Mouse (Mus musculus) MEL (cell line): ENCODE data around the gene Pdlim5. TPM values are rescaled to one million over a fixed set of nuclear protein-coding genes. Genes with fewer than 3 reads are reported as not detected.

ENCODE experiments used
- DNase-seq: peaks from one replicate; pipeline ENCODE4 v3.0.0; 2011; ENCODE audit warnings: low read depth, low spot score
- H3K27ac ChIP-seq: 2 replicates; pipeline ENCODE4 v1.5.1; 2012; ENCODE audit warnings: low read depth, mild to moderate bottlenecking, control low read depth, low read length, moderate library complexity; ENCODE audit not compliant: control insufficient read depth
- H3K27me3 ChIP-seq, 2 experiments: fragments of 150-350 bp in 1 of 2; sonication (generic) in 1 of 2; 2 replicates each; pipeline ENCODE4 v1.6.1; 2012; ENCODE audit warnings: low read length in 2 of 2, mild to moderate bottlenecking in 2 of 2, improper control_type of control experiment in 1 of 2, moderate library complexity in 1 of 2; ENCODE audit not compliant: insufficient read depth in 2 of 2, control insufficient read depth in 1 of 2
- H3K36me3 ChIP-seq, 2 experiments: 2 replicates each; pipeline ENCODE4 v1.6.1; 2012 to 2014; ENCODE audit warnings: low read length in 2 of 2, improper control_type of control experiment in 1 of 2, inconsistent platforms in 1 of 2, mild to moderate bottlenecking in 1 of 2; ENCODE audit not compliant: insufficient read depth in 2 of 2, control insufficient read depth in 1 of 2
- H3K4me1 ChIP-seq, 2 experiments: fragments of 150-350 bp in 1 of 2; sonication (generic) in 1 of 2; 2 replicates each; pipeline ENCODE4 v1.6.1; 2012; ENCODE audit warnings: low read length in 2 of 2, improper control_type of control experiment in 1 of 2, mild to moderate bottlenecking in 1 of 2; ENCODE audit not compliant: insufficient read depth in 2 of 2, control insufficient read depth in 1 of 2
- H3K4me3 ChIP-seq, 2 experiments: fragments of 150-350 bp in 1 of 2; sonication (generic) in 1 of 2; 2 replicates each; pipeline ENCODE4 v1.5.1; 2012; ENCODE audit warnings: low read depth in 2 of 2, low read length in 2 of 2, mild to moderate bottlenecking in 2 of 2, moderate library complexity in 2 of 2, control low read depth in 1 of 2, improper control_type of control experiment in 1 of 2; ENCODE audit not compliant: control insufficient read depth in 1 of 2, insufficient read depth in 1 of 2
- H3K79me2 ChIP-seq: 2 replicates; pipeline ENCODE4 v1.6.1; 2012; ENCODE audit warnings: mild to moderate bottlenecking, low read length, moderate library complexity; ENCODE audit not compliant: control insufficient read depth, poor library complexity, insufficient read depth
- H3K9ac ChIP-seq: 2 replicates; pipeline ENCODE4 v1.6.1; 2012; ENCODE audit warnings: low read depth, mild to moderate bottlenecking, control low read depth, low read length, moderate library complexity; ENCODE audit not compliant: control insufficient read depth, poor library complexity, severe bottlenecking
- H3K9me3 ChIP-seq: fragments of 150-350 bp; sonication (generic); replicated peaks from 2 replicates; pipeline ENCODE4 v1.6.1; 2012; ENCODE audit warnings: mild to moderate bottlenecking, low read length, improper control_type of control experiment, moderate library complexity; ENCODE audit not compliant: insufficient read depth
- BHLHE40 ChIP-seq: IDR thresholded peaks from 2 replicates; pipeline ENCODE4 v1.6.1; 2012; ENCODE audit warnings: low read depth, mild to moderate bottlenecking, inconsistent platforms, low read length, improper control_type of control experiment, borderline replicate concordance
- E2F4 ChIP-seq: IDR thresholded peaks from 2 replicates; pipeline ENCODE4 v1.6.1; 2011; ENCODE audit warnings: low read depth, low read length, improper control_type of control experiment, borderline replicate concordance
- EP300 ChIP-seq, 2 experiments: IDR thresholded peaks; 2 replicates each; pipeline ENCODE4 v1.6.1; 2011; ENCODE audit warnings: improper control_type of control experiment in 2 of 2, low read length in 2 of 2, low read depth in 1 of 2, mild to moderate bottlenecking in 1 of 2
- GATA1 ChIP-seq: IDR thresholded peaks from 2 replicates; pipeline ENCODE4 v1.6.1; 2011; ENCODE audit warnings: low read depth, low read length, improper control_type of control experiment
- HCFC1 ChIP-seq: IDR thresholded peaks from 2 replicates; pipeline ENCODE4 v1.6.1; 2012; ENCODE audit warnings: low read depth, mild to moderate bottlenecking, inconsistent platforms, low read length, improper control_type of control experiment, moderate library complexity
- MAFK ChIP-seq: IDR thresholded peaks from 2 replicates; pipeline ENCODE4 v1.6.1; 2011; ENCODE audit warnings: low read depth, mild to moderate bottlenecking, low read length, improper control_type of control experiment, borderline replicate concordance
- MEF2A ChIP-seq: IDR thresholded peaks from 2 replicates; pipeline ENCODE4 v1.6.1; 2014; ENCODE audit warnings: low read depth, mild to moderate bottlenecking, inconsistent platforms, low read length, improper control_type of control experiment; ENCODE audit not compliant: poor library complexity, insufficient replicate concordance, severe bottlenecking; ENCODE audit errors: extremely low read depth
- NRF1 ChIP-seq: IDR thresholded peaks from 2 replicates; pipeline ENCODE4 v1.6.1; 2014; ENCODE audit warnings: low read depth, mild to moderate bottlenecking, inconsistent platforms, low read length, improper control_type of control experiment, moderate library complexity; ENCODE audit not compliant: poor library complexity, insufficient read depth, severe bottlenecking
- POLR2AphosphoS2 ChIP-seq: IDR thresholded peaks from 2 replicates; pipeline ENCODE4 v1.6.1; 2011; ENCODE audit warnings: low read length, improper control_type of control experiment
- RCOR1 ChIP-seq: IDR thresholded peaks from 2 replicates; pipeline ENCODE4 v1.6.1; 2012; ENCODE audit warnings: low read depth, mild to moderate bottlenecking, inconsistent platforms, low read length, improper control_type of control experiment
- SIN3A ChIP-seq: IDR thresholded peaks from 2 replicates; pipeline ENCODE4 v1.6.1; 2012; ENCODE audit warnings: low read length, improper control_type of control experiment, inconsistent platforms
- TAL1 ChIP-seq: IDR thresholded peaks from 2 replicates; pipeline ENCODE4 v1.6.1; 2012; ENCODE audit warnings: mild to moderate bottlenecking, inconsistent platforms, low read length, moderate library complexity, mixed read lengths
- TBP ChIP-seq: IDR thresholded peaks from 2 replicates; pipeline ENCODE4 v1.8.0; 2011; ENCODE audit warnings: low read depth, low read length, improper control_type of control experiment
- TCF12 ChIP-seq: IDR thresholded peaks from 2 replicates; pipeline ENCODE4 v1.6.1; 2014; ENCODE audit warnings: low read depth, mild to moderate bottlenecking, inconsistent platforms, low read length, improper control_type of control experiment, moderate library complexity
- ZC3H11A ChIP-seq: IDR thresholded peaks from 2 replicates; pipeline ENCODE4 v1.6.1; 2012; ENCODE audit warnings: low read depth, mild to moderate bottlenecking, inconsistent platforms, low read length, improper control_type of control experiment
- ZNF384 ChIP-seq: IDR thresholded peaks from 2 replicates; pipeline ENCODE4 v1.6.1; 2012; ENCODE audit warnings: low read depth, mild to moderate bottlenecking, inconsistent platforms, low read length, improper control_type of control experiment
- polyA plus RNA-seq, 2 experiments: library from polyadenylated mRNA; stranded (reverse) in 1 of 2; unstranded in 1 of 2; fragments of >175 nt in 1 of 2; fragments of >200 nt in 1 of 2; gene quantifications; 2 replicates each; pipeline versions ENCODE4 v1.2.1 to v1.2.4; 2012; ENCODE audit warnings: low replicate concordance in 2 of 2, low read depth in 1 of 2; ENCODE audit not compliant: insufficient read length in 2 of 2, insufficient read depth in 1 of 2, missing spikeins in 1 of 2
- total RNA-seq: library from RNA; depleted of rRNA; stranded (reverse); fragments of 300-350 nt; gene quantifications from 2 replicates; pipeline ENCODE4 v1.2.3, GENCODE M21; 2012

Pdlim5 gene
- total and polyA plus RNA-seq, 3 experiments, result 8.7 to 9.9 TPM; not detected in 1

DNA sequence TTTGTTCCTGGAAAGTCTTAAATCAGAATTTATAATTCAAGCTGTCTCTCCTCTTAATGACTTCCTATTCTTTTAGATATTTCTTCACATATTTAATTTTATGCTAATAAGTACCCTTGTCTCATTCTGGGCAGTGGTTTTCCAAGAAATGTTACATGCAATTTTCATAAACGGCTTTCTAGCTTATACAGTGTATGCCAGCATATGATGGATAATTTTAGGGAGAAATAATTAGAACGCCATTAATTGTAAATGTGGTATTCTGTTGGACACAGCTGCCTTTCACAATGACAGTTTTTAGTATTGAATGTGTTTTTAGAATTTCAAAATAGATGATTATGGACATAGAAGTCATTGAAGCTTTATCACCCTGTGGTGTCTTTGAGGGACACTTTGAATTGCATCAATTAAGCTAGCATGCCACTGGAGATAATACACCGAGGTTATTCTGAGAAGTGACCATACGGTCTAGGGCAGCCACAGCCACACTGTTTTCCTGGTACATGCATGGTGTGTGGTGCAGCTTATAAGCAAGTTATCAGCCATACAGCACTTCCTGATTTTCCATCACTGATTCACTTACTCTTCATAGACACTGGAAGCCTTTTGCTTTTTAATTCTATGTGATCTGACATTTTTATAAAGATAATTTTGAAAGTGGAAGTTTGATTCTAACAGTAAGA, 63.5 kb downstream of the Pdlim5 start:
- H3K79me2 ChIP-seq, result no peaks in the 10 kb centered on the region; the same call in 1 of the 2 replicates
- H3K4me3 ChIP-seq, result no peak overlapping the region
- peak; percentile 28 for DNase-seq
- no peak for TF ChIP-seq NRF1
- 0 out of 2 replicates have a peak, but pooled peaks have one; percentile 6 for TF ChIP-seq GATA1
- H3K4me1 ChIP-seq, result peaks cover 2% of the 10 kb centered on the region in 2 experiments; a peak in 2 of 4 replicates
- H3K9ac ChIP-seq, result no peak overlapping the region
- no peak overlapping the region for H3K27ac ChIP-seq
- no peaks in the 10 kb centered on the region for H3K27me3 ChIP-seq
- H3K36me3 ChIP-seq, result peaks cover 0 to 12% of the 10 kb centered on the region in 2 experiments; a peak in 2 of 4 replicates
- H3K9me3 ChIP-seq, result no peaks in the 10 kb centered on the region

DNA sequence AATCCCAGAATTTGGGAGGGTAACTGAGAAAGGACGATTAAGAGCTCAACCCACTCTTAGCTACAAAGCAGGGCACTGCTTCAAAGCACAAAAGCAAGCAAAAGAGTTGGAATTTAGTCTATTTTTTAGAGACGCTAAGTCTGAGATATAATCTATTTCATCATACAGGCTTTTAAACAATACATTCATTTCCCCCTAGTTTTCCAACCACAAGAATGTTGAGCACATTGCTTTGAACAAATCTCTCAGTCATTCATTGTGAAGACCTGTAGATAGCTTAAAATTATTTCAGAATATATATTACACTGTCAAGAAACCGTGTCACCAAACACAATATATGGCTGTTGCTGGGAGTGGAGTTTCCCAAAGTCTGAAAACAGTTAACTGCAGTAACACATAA, 65.1 kb downstream of the Pdlim5 start:
- H3K4me1 ChIP-seq, result peaks cover 2% of the 10 kb centered on the region in 2 experiments; a peak in 2 of 4 replicates
- H3K9ac ChIP-seq, result no peak overlapping the region
- DNase-seq, result no peak
- no peak overlapping the region for H3K4me3 ChIP-seq
- H3K27ac ChIP-seq, result no peak overlapping the region
- TF ChIP-seq MEF2A (no peak), ZNF384 (no peak), EP300 (IDR thresholded peaks at IDR 0.05; ENCODE audit: low read depth in 1 of 2, low read length in 2 of 2) (no peak), SIN3A (no peak), HCFC1 (no peak), POLR2AphosphoS2 (no peak), TCF12 (no peak), ZC3H11A (no peak), MAFK (no peak), E2F4 (no peak), BHLHE40 (no peak), RCOR1 (no peak), TAL1 (no peak), GATA1 (no peak), TBP (no peak)
- TF ChIP-seq, all 39 proteins: peak for 0
- Histone ChIP-seq H3K27me3 (no peaks in the 10 kb centered on the region), H3K9me3 (no peaks in the 10 kb centered on the region), H3K79me2 (no peaks in the 10 kb centered on the region; the same call in 1 of the 2 replicates), H3K36me3 (peaks cover 0 to 12% of the 10 kb centered on the region in 2 experiments; a peak in 2 of 4 replicates)
